Mouse (Mus musculus) embryonic fibroblast, embryonic 13.5 days (primary cell): ENCODE data around the gene Rnase2b.
"Not testable (repeated sequence)": the region's sequence is repeated elsewhere in the genome, so short reads cannot be mapped to it uniquely, and the experiment has no call there.

ENCODE experiments used
- CTCF ChIP-seq: IDR thresholded peaks from 2 replicates; pipeline ENCODE4 v1.5.1; 2011; ENCODE audit warnings: mild to moderate bottlenecking, control low read depth, low read length, moderate library complexity, borderline replicate concordance; ENCODE audit not compliant: insufficient read depth
- POLR2A ChIP-seq: IDR thresholded peaks from 2 replicates; pipeline ENCODE4 v1.6.1; 2011; ENCODE audit warnings: low read depth, mild to moderate bottlenecking, control low read depth, low read length, moderate library complexity

DNA sequence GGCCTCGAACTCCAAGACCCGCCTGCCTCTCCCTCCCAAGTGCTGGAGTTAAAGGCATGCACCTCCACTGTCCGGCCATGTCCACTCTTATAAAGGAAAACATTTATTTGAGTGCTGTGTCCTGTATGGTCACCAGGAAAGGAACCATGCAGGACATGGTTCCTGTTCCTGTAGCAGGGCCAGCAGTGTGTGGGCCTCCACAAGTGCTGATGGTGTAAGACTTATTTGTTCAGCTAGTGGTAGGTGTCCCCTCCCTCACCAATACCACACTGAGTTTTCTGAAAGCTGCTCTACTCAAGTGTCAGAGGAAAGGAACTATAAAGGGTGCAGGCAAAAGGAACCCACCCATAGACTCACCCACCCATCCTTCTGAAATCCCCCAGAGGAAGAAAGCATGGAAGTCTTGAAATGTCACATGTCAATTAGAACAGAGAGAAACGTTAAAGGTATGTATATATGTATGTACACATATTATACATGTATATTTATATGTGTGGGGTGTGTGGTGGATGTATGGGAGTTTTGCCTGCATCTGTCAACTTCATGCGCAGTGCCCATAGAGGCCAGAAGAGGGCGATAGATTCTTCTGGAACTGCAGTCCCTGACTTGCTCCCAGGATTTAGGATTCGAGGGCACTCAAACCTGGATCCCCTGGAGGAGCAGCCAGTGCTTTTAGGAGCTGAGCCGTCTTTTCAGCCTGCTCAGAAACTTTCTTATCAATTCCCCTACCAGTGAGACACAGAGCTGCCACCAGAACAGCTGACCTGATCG lies 10.2 kb downstream of the Rnase2b start:
- not testable (repeated sequence) for TF ChIP-seq POLR2A
- TF ChIP-seq CTCF: peak; percentile 43; the same call in 1 of the 2 replicates
